Mouse (Mus musculus) R1 (cell line): ENCODE results near the gene D1Ertd622e.

Experiments used
- DNase-seq: peaks from one replicate; pipeline ENCODE4 v3.0.0-alpha.2; 2018; ENCODE audit warnings: low read depth, low spot score

D1Ertd622e gene

GRCm38 (mm10) chr1:97634104-97634503 is 27.8 kb downstream of the D1Ertd622e start:
- DNase-seq = peak; percentile 11

- DNase-seq = no peak
These were observed 29.2 kb downstream of the D1Ertd622e start for GRCm38 (mm10) chr1:97632545-97633256.

- DNase-seq = no peak
These were observed 29.9 kb downstream of the D1Ertd622e start for GRCm38 (mm10) chr1:97631843-97632470.

- DNase-seq = no peak
These were observed 31.7 kb downstream of the D1Ertd622e start for GRCm38 (mm10) chr1:97630146-97630545.

- no peak for DNase-seq
These were observed 33.0 kb downstream of the D1Ertd622e start for GRCm38 (mm10) chr1:97628859-97629258.

- DNase-seq = no peak
These were observed 33.9 kb downstream of the D1Ertd622e start for GRCm38 (mm10) chr1:97628016-97628415.

GRCm38 (mm10) chr1:97625427-97625826 is 36.4 kb downstream of the D1Ertd622e start:
- no peak for DNase-seq

GRCm38 (mm10) chr1:97624386-97624785 is 37.5 kb downstream of the D1Ertd622e start:
- no peak for DNase-seq

- no peak for DNase-seq
These were observed 38.5 kb downstream of the D1Ertd622e start for GRCm38 (mm10) chr1:97623214-97623856.

- peak; percentile 17 for DNase-seq
These were observed 39.2 kb downstream of the D1Ertd622e start for GRCm38 (mm10) chr1:97622574-97623208.

GRCm38 (mm10) chr1:97619621-97620320 is 42.1 kb downstream of the D1Ertd622e start:
- DNase-seq = no peak

- DNase-seq = no peak
These were observed 46.3 kb downstream of the D1Ertd622e start for GRCm38 (mm10) chr1:97615525-97615924.

GRCm38 (mm10) chr1:97614531-97615462 is 47.1 kb downstream of the D1Ertd622e start:
- no peak for DNase-seq

GRCm38 (mm10) chr1:97611747-97612146 is 50.1 kb downstream of the D1Ertd622e start:
- no peak for DNase-seq

- no peak for DNase-seq
These were observed 58.5 kb downstream of the D1Ertd622e start for GRCm38 (mm10) chr1:97603361-97603760.

GRCm38 (mm10) chr1:97600371-97600770 is 61.5 kb downstream of the D1Ertd622e start:
- no peak for DNase-seq

- DNase-seq = no peak
These were observed 62.8 kb downstream of the D1Ertd622e start for GRCm38 (mm10) chr1:97599101-97599500.

- no peak for DNase-seq
These were observed 73.3 kb downstream of the D1Ertd622e start for GRCm38 (mm10) chr1:97588561-97588960.

GRCm38 (mm10) chr1:97585106-97585505 is 76.8 kb downstream of the D1Ertd622e start:
- DNase-seq = no peak

GRCm38 (mm10) chr1:97584171-97584570 is 77.7 kb downstream of the D1Ertd622e start:
- DNase-seq = no peak
